Mouse (Mus musculus) NIH3T3 (cell line): Measurements from ENCODE around the gene Wdfy4.
A peak's percentile ranks its signal among the peaks of the same experiment; 100 is the strongest.

Experiments
- DNase-seq: peaks from one replicate; pipeline ENCODE4 v3.0.0-alpha.2; 2012; ENCODE audit warnings: low read depth

Wdfy4 gene

DNA sequence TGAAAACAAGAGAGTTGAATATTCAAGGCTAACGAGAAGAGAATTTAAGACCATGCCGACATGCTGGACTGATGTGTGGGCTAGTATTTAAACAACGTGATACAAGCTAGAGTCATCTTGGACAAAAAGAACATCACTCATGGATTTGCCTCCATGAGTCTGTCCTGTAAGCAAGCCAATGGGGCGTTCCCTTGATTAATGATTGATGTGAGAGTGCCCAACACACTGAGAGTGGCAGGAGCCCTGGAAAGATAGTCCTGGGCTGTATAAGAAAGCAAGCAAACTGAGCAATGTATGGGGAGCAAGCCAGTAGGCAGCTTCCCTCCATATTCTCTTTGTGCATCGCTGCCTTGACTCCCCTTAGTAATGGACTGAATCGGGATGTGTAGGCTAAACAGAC is 106.7 kb downstream of the Wdfy4 start:
- no peak for DNase-seq

DNA sequence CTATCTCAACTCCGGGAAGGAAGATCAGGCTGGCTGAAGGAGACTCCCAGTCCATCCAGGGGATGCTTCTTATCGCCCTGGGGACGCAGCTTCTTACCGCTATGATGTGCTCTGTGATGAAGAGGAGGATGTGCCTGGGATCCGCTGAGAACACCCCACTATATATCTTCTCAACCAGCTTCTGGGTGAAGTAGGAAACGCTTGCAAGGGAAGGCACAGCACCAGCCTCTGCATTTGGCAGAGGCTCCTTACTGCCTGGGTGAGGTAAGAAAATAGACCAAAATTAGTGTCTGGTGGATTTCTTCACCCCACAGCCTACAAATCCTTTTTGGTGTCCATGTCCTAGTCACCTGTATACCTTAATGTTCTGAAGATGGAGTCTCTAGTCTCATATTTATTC is 107.2 kb downstream of the Wdfy4 start:
- no peak for DNase-seq

DNA sequence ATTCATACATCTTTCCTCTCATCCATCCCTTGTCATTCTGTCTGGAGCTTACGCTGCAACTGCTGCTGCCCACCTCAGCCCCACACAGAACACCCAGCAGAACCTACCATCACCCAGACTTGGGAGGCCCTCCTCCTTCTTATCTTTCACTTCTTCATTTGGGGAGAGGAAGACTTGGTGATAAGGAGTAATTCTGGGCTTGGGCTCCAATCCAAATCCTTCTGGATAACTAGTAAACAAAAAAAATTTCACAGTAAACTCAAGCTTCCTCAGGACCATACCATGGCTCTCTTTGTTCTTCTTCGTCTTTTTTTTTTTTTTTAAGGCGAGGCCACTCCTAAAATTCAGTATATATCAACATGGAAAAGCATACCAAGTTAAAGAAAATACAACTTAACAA is 112.0 kb downstream of the Wdfy4 start:
- no peak for DNase-seq

DNA sequence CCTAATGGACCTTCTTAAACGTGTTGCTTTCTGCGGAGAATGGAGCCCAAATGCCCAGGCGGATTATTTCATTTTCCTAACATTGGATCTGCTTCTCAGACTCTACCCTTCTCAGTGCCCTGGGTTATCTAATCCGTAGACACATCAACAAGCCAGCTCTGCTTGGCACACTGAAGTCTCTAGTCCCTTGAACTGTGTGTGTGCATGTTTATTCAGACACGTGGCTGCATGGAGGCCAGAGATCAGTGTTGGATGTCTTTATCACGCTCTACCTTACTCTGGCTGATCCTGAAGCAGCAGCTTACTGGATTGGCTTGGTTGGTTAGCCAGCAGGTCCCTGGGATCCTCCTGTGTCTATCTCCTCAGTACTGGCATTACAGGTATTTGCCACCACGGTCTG is 113.0 kb downstream of the Wdfy4 start:
- no peak for DNase-seq

DNA sequence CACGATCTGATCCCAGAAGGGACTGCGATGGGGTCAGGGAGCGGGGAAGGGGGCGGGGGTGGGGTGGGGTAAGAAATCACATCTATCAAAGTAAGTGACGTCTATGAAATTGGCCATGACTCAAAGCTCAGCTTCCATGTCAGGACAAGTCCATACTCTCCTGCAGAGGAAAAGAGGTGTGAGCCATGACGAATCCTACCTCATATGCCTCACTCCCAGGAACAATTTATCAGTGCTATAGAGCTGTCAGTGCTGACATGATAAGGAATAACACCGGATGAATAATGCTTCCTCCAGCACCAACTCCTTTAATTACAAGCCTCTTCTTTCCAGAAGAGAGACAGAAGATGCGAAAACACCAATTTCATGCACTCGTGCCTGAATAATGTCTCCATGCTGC is 117.6 kb downstream of the Wdfy4 start:
- no peak for DNase-seq

DNA sequence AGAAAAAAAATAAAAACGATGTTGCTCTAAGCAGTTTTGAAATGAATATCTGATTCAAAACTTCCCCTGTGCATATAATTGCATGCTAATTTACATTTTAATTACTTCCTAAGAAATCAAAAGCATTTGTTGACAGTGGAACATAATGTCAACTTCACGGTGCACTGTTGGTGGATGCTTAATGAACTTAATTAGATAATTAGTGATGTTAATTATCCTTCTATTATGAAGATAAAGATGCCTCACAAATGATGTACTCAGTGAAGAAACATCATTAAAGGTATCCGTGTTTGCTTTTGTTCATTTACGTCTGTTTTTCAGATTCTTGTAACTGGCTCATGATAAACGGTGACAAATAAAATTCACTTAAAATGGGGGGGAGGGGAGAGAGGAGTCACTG is 122.3 kb downstream of the Wdfy4 start:
- DNase-seq = no peak

DNA sequence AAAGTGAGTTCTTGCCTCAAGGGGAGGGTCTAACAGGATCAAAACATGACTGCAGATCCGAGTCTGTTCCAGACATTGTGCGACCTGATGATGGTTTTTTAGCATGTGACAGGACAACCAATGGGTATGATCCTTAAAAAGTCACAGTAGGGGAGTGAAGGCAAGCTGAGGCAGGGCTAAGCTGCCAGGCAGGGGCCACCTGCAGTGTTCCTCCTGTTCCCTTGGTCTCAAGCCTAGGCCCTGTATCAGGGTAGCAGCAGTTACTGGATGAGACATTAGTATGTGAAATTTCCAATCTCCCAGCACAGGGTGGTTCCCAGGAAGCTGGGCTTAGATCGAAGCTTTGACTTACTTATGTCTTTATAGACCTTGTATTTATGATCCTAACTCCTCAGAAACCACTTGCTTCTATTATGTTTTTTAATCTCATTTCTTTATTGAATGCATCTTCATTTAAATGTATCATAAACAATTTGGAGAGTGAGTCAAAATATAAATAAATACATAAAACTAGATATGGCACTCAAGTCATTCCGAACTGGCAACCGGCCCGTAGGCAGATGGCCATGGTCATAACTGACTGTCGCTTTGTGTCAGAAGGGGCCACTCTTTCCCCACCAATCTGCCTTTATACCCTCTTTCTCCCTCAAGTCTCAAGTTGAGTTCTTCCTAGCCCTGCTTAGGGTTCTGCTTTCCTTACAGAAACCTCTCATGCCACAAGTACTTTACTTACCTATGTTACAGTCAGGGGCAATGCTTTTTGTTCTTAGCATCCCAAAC is 126.2 kb downstream of the Wdfy4 start:
- no peak for DNase-seq

DNA sequence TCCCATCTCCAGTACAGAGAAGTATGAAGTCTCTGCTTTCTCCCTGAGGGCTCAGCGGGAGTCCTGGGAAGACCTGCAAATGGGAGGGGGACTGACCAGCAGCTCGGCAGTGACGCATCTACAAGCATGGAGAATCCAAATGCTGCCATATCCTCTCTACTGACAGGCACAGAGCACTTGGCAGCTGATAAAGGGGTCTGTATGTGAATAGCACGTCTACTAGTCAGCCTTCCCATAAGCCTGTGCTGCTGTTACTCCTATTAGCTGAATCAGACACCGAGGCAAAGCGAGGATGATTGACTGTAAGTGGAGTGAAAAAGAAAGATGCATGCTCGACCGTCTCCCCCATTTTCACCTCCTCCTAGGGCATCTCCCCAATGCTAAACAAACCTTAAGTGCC is 131.9 kb downstream of the Wdfy4 start:
- DNase-seq = no peak

DNA sequence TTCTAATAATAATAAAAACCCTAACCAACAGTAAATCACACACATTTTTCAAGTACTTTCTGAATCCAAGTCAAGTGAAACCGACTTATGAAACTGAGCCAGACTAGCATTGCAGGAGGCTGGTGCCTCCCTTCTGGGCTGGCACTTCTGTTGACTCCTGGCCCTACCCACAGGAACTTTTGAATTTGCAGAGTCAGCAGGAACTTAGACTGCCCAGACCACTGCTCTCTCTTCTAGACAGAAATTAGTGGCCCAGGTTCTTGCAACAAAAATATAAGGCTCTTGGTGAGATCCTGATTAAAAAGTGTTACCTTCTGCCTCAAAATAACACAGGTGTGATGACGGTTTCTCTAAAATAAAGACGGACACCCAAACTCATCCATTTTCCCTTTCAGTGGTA is 140.1 kb downstream of the Wdfy4 start:
- DNase-seq = no peak

DNA sequence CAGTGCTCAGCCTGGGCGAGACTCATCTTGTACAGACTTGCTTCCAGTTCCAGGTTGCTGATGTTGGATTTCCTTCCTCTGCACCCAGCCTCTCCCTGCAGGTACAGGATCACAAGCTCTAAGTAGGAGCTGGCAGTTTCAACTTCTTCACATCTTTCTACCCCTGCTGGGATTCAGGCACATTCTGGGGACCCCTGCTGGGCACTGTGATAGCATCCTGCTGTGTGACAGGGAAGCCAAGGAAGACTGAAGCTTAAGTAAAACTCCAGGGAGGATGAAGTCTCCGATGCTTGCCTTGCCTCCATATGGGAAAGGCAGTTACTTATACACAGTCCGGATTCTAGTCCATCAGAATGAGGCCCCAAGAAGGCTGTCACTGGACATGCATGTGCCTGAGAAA is 148.5 kb downstream of the Wdfy4 start:
- no peak for DNase-seq

DNA sequence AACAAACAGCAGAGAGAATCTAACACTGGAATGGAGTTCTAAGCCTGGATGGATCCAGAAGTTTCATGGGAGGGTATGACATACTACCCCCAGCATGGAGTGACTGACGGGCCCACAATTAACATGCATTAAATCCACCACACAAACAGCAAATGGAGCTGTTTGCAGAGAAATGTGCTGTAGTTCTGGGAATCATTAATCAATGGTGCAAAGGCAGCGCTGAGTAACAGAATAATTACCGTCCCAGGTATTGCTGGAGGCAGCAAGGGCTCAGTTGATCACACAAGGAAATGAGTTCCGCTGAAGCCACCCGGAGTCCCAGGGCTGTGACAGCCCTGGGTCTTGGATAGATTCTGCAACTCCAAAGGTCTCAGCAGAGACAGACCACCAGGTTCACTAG is 149.9 kb downstream of the Wdfy4 start:
- DNase-seq = no peak

DNA sequence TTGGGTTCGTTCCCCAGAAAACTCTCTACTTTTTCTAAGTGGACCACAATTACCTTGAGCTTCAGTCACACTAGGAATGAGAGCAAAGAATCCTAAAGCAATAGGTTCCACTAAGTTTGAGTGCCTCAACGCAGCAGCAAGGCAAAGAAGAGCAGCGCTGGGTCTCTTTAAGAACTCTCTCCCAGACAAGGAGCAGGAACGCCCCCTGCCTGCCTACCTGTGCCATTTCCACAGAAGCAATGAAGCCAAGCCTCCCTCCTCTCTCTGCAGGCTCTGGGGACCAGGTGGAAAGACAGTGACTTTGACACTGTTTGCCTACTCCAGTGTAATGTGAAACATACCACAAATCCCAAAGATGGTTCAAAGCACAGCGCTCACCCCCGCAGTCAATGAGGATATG is 151.9 kb downstream of the Wdfy4 start:
- DNase-seq = peak; percentile 3

DNA sequence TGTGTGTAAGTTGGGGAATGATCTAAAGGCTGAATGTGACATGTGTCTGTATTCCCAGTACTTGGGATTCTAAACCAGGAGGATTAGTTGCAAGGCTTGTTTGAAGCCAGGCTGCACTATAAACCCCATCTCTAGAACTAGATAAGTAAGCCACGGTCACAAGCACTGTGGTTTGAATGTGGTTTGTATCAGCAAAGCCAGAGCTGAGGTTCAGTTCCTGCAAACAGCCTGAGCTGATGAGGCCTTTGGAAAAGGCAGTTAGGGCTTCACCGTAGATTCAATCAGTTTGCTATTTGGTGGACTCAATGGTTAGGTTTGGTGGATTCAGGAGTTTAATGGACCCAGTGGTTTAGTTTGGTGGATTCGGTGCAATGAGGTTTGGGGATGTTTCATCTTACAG is 154.5 kb downstream of the Wdfy4 start:
- DNase-seq = no peak

DNA sequence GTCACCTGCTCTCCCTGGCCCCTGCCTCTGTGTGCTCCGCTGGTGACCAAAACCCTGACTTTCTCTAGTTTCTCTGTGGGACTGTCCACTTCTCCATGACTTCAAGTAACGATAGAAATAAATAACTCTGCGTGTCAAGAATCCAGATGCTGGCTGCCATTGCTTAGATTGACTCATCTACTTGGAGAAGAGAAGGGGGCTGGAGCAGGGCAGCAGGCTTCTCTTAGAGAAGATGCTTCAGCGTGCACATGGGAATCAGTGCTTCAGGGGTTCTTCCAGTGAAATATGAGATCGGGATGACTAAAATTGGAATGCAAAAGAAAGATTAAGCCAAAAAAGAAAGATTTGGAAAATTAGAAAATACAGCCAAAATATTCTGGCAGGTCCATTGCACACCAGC is 165.7 kb downstream of the Wdfy4 start:
- DNase-seq = peak; percentile 26

DNA sequence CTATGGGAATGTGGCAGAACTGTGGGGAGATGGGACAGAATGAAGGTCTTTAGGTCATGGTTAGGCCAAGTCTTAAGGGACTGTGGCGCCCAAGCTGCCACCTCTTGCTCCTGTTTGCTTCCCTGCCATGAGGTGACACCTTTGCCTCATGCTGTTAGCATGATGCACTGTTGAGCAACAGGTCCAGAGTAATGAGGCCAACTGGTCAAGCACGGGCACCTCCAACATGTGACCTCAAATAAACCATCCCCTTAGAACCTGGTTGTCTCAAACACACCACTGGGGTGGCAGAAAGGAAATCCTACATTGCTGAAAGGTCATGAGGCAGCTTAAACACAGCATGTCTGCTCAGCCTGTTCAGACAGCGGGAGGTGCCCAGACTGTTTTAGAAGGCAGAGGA is 166.3 kb downstream of the Wdfy4 start:
- no peak for DNase-seq

DNA sequence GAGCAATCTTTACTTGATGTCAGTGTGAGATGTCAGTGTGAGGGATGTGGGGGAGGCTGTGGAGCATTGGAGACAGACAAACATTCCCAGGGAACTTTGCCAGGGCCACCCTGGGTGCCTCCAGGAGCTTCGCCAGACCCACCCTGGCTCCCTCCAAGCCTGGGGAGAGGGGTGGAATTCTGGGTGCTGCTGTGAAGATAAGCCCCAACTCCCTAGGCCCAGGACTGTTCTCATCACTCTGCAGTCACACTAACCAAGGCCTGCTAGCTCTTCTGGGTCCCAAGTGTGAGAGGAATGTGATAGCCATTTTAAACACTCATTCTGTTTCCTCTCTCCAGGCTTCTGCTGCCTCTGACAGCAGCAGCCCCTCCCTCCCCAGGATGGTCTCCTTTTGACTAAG is 177.7 kb downstream of the Wdfy4 start:
- DNase-seq = no peak

DNA sequence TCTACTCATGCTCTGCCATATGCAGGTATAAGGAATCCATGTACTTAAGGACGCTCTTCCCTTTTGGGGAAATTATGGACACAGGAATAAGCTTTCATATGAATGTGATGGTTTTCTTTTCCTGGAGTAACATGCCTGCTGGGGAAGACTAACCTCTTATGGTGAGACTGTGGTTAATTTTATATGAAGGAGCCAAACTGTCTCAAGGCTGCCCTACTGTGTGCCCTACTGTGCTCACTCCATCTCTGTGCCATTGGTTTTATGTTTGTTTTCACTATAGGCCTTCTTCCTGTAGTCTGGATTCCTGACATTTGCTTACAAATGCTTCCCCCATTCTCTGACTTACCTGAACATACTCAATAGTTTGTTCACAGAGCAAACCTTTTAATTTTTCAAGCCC is 180.2 kb downstream of the Wdfy4 start:
- no peak for DNase-seq

DNA sequence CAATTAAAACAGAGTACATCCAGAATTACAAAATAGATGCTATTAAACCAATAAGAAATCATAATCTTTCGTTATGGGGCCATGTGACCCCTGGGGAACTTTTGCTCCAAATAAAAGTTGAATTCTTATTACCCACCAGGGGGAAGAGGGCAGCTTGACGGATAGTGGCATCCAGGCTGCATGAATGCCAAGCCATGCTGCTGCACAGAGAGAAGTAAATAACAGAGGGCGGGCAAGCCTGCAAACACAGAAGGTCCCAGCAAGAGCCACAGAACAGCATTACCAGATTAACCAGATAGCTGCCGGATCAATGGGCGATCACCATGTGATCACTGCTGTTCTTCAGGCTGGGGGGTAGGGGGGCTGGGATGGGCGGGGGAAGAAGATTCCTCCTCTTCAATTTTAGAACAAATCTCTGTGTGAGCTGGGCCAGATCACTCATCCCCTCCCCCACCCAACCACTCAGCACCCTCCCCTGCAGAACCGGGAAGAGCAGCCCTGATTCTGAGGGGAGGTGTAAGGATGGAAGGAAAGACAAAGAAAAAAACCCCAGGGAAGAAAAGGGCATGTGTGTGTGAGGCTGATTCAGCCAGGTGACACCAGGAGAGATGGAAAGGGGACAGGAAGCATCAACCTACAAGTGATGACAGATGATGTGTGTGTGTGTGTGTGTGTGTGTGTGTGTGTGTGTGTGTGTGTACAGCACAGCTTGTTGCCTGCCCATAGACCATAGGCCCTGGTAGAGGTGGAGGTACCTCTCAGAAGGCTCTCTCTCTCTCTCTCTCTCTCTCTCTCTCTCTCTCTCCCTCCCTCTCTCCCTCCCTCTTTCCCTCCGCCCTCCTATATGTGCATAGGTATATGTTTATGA is 185.0 kb downstream of the Wdfy4 start:
- no peak for DNase-seq

DNA sequence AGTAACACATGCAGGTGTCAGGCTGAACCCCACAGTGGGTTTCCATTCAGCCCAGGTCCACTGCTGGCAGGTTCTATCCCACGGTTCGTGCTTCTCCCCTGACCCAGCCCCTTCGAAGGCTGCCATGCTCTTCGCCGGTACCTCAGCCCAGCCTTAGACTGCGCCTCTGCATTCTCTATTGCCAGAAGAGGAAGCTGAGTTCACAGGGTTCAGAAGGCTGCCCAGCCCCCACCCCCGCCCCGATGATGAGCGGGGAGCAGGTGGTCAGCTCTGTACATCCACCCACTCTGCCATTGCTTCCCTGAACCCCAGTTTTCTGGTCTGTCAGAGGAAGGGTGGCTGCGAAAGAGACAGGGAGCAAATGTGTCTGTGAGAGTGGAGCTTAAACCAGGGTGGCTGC is 185.8 kb downstream of the Wdfy4 start:
- no peak for DNase-seq

DNA sequence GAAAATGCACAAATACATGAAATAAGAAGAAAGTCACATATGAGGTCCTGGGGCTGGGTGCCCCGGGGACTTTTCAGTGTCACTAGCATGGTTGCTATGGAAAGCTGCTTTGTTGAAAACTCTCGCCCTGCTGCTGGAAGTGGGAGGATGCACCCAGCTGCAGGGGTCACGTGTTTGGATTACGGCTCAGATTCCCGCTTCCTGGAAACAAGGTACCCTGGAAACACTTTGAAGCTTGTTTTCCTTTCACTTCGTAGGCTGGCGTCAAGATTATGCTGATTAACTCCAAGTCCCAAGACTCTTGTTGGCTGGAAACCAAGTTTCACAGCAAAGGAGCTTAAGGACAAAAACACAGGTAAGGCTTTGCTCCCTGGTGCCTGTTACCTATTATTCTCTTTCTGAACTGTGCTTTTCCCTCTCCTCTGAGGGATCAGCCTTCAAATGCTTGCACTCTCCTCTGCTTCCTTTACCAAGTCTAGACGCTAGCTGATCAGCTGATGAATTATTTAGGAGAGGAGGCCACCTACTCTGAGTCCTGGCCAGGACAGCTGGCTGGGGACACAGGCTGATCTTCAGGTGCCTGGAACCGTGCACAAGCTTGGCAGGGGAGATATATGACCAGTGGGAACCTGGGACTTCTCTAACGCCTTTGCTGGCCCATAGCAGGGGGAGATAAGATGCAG is 190.2 kb downstream of the Wdfy4 start:
- no peak for DNase-seq

DNA sequence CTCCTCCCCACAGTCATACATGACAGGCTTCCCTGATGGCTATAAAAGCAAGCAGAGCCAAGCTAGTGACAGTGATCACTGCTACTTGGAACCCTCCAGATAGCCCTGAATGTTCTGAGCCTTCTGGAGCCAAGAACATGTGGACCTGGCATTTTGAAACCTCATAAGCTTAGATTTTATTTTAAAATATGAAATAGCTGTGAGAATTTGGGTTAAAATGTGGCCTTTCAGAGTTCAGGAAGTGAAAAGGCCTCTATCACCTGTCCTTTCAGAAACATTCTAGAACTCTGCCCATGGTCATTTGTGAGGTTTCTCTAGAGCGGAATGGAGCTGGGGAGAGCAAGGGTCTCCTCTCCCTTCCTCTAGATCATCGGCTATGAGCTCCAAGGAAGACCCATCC is 194.2 kb downstream of the Wdfy4 start, which contains the start of gene Lrrc18:
Lrrc18 (plus strand) TSS at position 301 of the 400 bp plus-strand sequence.
- no peak for DNase-seq

DNA sequence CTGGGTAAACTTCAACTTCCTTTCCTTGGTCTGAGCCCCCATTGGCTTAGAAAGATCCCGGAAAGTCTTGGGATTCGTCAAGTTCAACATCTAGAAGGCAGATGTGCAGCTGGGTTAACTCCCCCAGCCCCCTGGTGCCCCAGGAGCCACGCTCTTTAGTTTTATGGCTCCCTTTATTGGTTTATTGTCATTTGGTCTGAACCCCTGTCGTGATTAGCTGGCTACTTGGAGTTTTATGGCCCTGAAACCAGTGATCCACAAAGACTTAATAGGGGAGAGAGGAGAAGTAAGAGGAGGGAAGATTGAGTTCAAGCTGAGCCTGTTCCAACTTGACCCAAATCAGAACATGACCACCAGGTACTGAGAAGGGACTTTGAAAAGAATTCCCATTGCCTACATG is 198.6 kb downstream of the Wdfy4 start:
- DNase-seq = no peak

DNA sequence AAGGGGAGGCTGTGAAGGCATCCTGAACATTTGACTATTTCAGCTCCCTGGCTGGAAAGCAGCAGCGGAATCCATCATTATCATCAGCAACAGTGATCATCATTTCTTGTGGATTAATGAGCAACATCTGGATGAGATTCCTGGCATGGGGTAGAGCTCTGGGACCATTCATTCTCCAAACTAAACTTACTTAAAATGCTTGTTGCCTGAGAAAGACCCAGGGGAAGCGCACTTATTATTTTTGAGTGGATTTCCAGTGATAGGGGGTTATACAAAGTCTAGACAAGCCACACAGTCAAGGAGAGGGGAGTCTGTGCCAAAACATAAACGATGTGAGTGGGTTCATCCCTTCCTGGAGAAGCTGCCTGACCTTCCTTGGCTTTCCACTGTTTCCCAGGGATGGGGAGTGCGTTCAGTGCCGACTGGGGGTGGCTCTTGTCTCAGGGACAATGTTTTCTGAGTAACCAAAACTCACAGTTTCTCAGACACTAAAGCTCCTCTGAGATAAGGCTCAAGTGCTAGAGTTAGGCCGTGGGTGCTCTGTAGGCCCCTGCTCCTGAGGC is 201.1 kb downstream of the Wdfy4 start:
- no peak for DNase-seq
